Mouse (Mus musculus) right cerebral cortex, postnatal 25 days (tissue): ENCODE results near the gene Gm11564.
"Not testable (repeated sequence)": the region's sequence is repeated elsewhere in the genome, so short reads cannot be mapped to it uniquely, and the experiment has no call there.

Experiments used
- DNase-seq: peaks from one replicate; pipeline ENCODE4 v3.0.0; 2022

Gene Gm11564

GRCm38 (mm10) chr11:99815566-99815965, at the start of gene Gm11564:
Gene Gm11564 (minus strand): TSS chr11:99815666.
- DNase-seq, result not testable (repeated sequence)

- not testable (repeated sequence) for DNase-seq
Observed at GRCm38 (mm10) chr11:99864176-99864575, 48.7 kb upstream of the Gm11564 start, which contains the start of gene Gm11559. Gene Gm11559 (plus strand): TSS chr11:99864476.

GRCm38 (mm10) chr11:99858761-99859160, 43.3 kb upstream of the Gm11564 start:
- DNase-seq, result no peak

GRCm38 (mm10) chr11:99857617-99858016, 42.2 kb upstream of the Gm11564 start, which contains the start of gene Gm11568:
Gene Gm11568 (plus strand): TSS chr11:99857917.
- no peak for DNase-seq

- DNase-seq, result no peak
Observed at GRCm38 (mm10) chr11:99854121-99854520, 38.7 kb upstream of the Gm11564 start.

- no peak for DNase-seq
Observed at GRCm38 (mm10) chr11:99851508-99851907, 36.0 kb upstream of the Gm11564 start, which contains the start of gene Krtap4-16. Gene Krtap4-16 (minus strand): TSS chr11:99851608.

- DNase-seq, result no peak
Observed at GRCm38 (mm10) chr11:99846746-99847145, 31.3 kb upstream of the Gm11564 start.

GRCm38 (mm10) chr11:99842185-99842584, 26.7 kb upstream of the Gm11564 start:
- no peak for DNase-seq

GRCm38 (mm10) chr11:99837966-99838365, 22.5 kb upstream of the Gm11564 start, which contains the start of gene 2300003K06Rik:
Gene 2300003K06Rik (minus strand): TSS chr11:99838066.
- no peak for DNase-seq

- DNase-seq, result not testable (repeated sequence)
Observed at GRCm38 (mm10) chr11:99809792-99810191, 5.7 kb downstream of the Gm11564 start, which contains the start of gene Krtap4-13. Gene Krtap4-13 (minus strand): TSS chr11:99809892.

- DNase-seq, result not testable (repeated sequence)
Observed at GRCm38 (mm10) chr11:99804346-99804745, 11.1 kb downstream of the Gm11564 start, which contains the start of gene Gm11554. Gene Gm11554 (minus strand): TSS chr11:99804446.

- not testable (repeated sequence) for DNase-seq
Observed at GRCm38 (mm10) chr11:99798832-99799231, 16.6 kb downstream of the Gm11564 start, which contains the start of gene Gm11569. Gene Gm11569 (minus strand): TSS chr11:99798932.

- DNase-seq, result no peak
Observed at GRCm38 (mm10) chr11:99793367-99793766, 22.1 kb downstream of the Gm11564 start, which contains the start of gene Gm11596. Gene Gm11596 (minus strand): TSS chr11:99793467.

GRCm38 (mm10) chr11:99784900-99785299, 30.6 kb downstream of the Gm11564 start, which contains the start of gene Krtap4-9:
Gene Krtap4-9 (plus strand): TSS chr11:99785200.
- not testable (repeated sequence) for DNase-seq

- no peak for DNase-seq
Observed at GRCm38 (mm10) chr11:99780604-99781003, 34.9 kb downstream of the Gm11564 start, which contains the start of gene Krtap4-8. Gene Krtap4-8 (minus strand): TSS chr11:99780704.

GRCm38 (mm10) chr11:99778401-99778800, 37.1 kb downstream of the Gm11564 start:
- no peak for DNase-seq

- DNase-seq, result not testable (repeated sequence)
Observed at GRCm38 (mm10) chr11:99772813-99773212, 42.7 kb downstream of the Gm11564 start, which contains the start of gene Gm11595. Gene Gm11595 (minus strand): TSS chr11:99772913.

GRCm38 (mm10) chr11:99768410-99768809, 47.1 kb downstream of the Gm11564 start:
- no peak for DNase-seq
